Mouse (Mus musculus): ENCODE data around the gene Adck2.

Gene Adck2

GRCm38 (mm10) chr6:39573791-39574554 lies at the start of gene Adck2:
Gene Adck2, plus strand, starts transcription at chr6:39573873.
- DNase-seq (ENCODE audit: low read depth, low spot score): peak; percentile 67

GRCm38 (mm10) chr6:39526797-39527196 lies 46.9 kb upstream of the Adck2 start:
- no peak for DNase-seq (ENCODE audit: low read depth, low spot score)

GRCm38 (mm10) chr6:39527337-39527784 lies 46.3 kb upstream of the Adck2 start:
- peak; percentile 44 for DNase-seq (ENCODE audit: low read depth, low spot score)

GRCm38 (mm10) chr6:39527811-39528210 lies 45.9 kb upstream of the Adck2 start:
- DNase-seq (ENCODE audit: low read depth, low spot score): no peak

GRCm38 (mm10) chr6:39528671-39529535 lies 44.8 kb upstream of the Adck2 start:
- peak; percentile 87 for DNase-seq (ENCODE audit: low read depth, low spot score)

- DNase-seq (ENCODE audit: low read depth, low spot score): no peak
Measured at GRCm38 (mm10) chr6:39534944-39535343, 38.7 kb upstream of the Adck2 start.

- DNase-seq (ENCODE audit: low read depth, low spot score): no peak
Measured at GRCm38 (mm10) chr6:39536621-39537020, 37.1 kb upstream of the Adck2 start.

GRCm38 (mm10) chr6:39537276-39537675 lies 36.4 kb upstream of the Adck2 start:
- DNase-seq (ENCODE audit: low read depth, low spot score): no peak

GRCm38 (mm10) chr6:39538227-39538626 lies 35.4 kb upstream of the Adck2 start:
- no peak for DNase-seq (ENCODE audit: low read depth, low spot score)

GRCm38 (mm10) chr6:39539679-39540155 lies 34.0 kb upstream of the Adck2 start:
- peak; percentile 69 for DNase-seq (ENCODE audit: low read depth, low spot score)

- no peak for DNase-seq (ENCODE audit: low read depth, low spot score)
Measured at GRCm38 (mm10) chr6:39540563-39540962, 33.1 kb upstream of the Adck2 start.

- peak; percentile 93 for DNase-seq (ENCODE audit: low read depth, low spot score)
Measured at GRCm38 (mm10) chr6:39542631-39543597, 30.8 kb upstream of the Adck2 start.

GRCm38 (mm10) chr6:39543769-39544420 lies 29.8 kb upstream of the Adck2 start:
- DNase-seq (ENCODE audit: low read depth, low spot score): no peak

GRCm38 (mm10) chr6:39545474-39545873 lies 28.2 kb upstream of the Adck2 start:
- DNase-seq (ENCODE audit: low read depth, low spot score): no peak

GRCm38 (mm10) chr6:39548030-39548429 lies 25.6 kb upstream of the Adck2 start:
- DNase-seq (ENCODE audit: low read depth, low spot score): no peak

- no peak for DNase-seq (ENCODE audit: low read depth, low spot score)
Measured at GRCm38 (mm10) chr6:39551981-39552636, 21.6 kb upstream of the Adck2 start.

- no peak for DNase-seq (ENCODE audit: low read depth, low spot score)
Measured at GRCm38 (mm10) chr6:39554888-39555647, 18.6 kb upstream of the Adck2 start.

GRCm38 (mm10) chr6:39555648-39555945 lies 18.1 kb upstream of the Adck2 start:
- DNase-seq (ENCODE audit: low read depth, low spot score): no peak

GRCm38 (mm10) chr6:39556900-39557659 lies 16.6 kb upstream of the Adck2 start:
- DNase-seq (ENCODE audit: low read depth, low spot score): no peak
